Mouse (Mus musculus): ENCODE measurements around the gene Olfr722. TPM values are rescaled to one million over a fixed set of nuclear protein-coding genes. Genes with fewer than 3 reads are reported as not detected.

Olfr722 gene
- total RNA-seq (2023; ENCODE audit: inconsistent age), result not detected in 4 replicates

DNA sequence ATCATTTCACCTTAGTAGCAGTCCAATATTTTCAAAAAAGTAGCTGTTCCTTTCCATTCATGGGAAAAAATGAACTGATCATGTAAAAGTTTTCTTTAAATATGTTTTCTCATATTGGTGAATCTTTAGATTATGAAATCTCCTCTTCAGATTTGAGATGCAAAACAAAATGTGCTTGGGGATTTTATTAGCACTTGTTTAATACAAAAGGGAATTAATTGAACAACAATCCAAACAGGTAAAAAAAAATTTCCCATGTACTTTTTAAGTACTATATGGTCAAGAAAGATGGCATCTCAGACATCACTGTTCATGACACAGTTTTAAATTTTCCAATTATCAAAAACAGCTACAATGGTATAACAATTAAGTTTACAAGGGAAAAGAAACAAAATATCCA is at the start of gene Olfr722:
TSS of gene Olfr722 (minus strand) at position 101 of the 400 bp plus-strand sequence.

DNA sequence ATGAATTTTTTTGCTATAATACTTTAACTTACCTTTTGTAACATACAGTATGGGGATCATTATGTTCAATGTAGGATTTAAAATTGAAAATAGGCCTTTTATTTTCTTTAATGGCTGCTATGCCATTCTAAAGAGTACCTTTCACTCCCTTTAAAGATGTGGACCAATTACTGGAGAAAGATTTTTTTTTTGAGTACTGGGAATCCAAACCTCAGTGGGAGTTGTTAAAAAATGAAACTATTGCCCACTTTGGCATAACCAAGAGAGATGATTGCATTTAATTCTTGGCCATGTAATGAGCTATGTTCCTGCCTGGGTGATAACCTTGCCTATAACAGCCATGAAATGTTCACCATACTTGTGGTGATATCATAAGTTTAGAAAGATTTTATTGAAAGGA is 29.9 kb upstream of the Olfr722 start, which contains the start of gene Olfr723:
TSS of gene Olfr723 (minus strand) at position 101 of the 400 bp plus-strand sequence.

Other genes starting within 250 kb of the Olfr722 start
- gene Armh4, start 118.6 kb downstream of the Olfr722 start, total RNA-seq (2023; ENCODE audit: inconsistent age), result not detected in 4 replicates
- not detected in 4 replicates for gene Olfr723, start 29.8 kb upstream of the Olfr722 start, total RNA-seq (2023; ENCODE audit: inconsistent age)
- gene Olfr724, start 61.3 kb upstream of the Olfr722 start, total RNA-seq (2023; ENCODE audit: inconsistent age), result not detected in 4 replicates
- not detected in 4 replicates for gene Olfr725, start 138.4 kb upstream of the Olfr722 start, total RNA-seq (2023; ENCODE audit: inconsistent age)
- gene Olfr726, start 189.0 kb upstream of the Olfr722 start, total RNA-seq (2023; ENCODE audit: inconsistent age), result not detected in 4 replicates
- gene Olfr727, start 221.2 kb upstream of the Olfr722 start, total RNA-seq (2023; ENCODE audit: inconsistent age), result not detected in 4 replicates
- gene Olfr728, start 240.7 kb upstream of the Olfr722 start, total RNA-seq (2023; ENCODE audit: inconsistent age), result not detected in 4 replicates